Mouse (Mus musculus) kidney, adult 2 months (tissue): Measurements from ENCODE around the gene Cyp2d40.

Source experiments
- CTCF ChIP-seq: fragments of 200-500 bp; conservative IDR thresholded peaks from 2 replicates; pipeline ENCODE4 v1.5.1; 2011; ENCODE audit warnings: low read depth, mild to moderate bottlenecking, control low read depth, low read length, moderate library complexity, mixed read lengths; ENCODE audit not compliant: insufficient read depth, insufficient read length
- POLR2A ChIP-seq: fragments of 200-500 bp; IDR thresholded peaks from one replicate; pipeline ENCODE4 v1.6.1; 2011; ENCODE audit warnings: low read depth, low read length, control low read depth

GRCm38 (mm10) chr15:82806969-82807763, 43.2 kb upstream of the Cyp2d40 start:
- TF ChIP-seq CTCF: no peak
- TF ChIP-seq POLR2A: no peak
